Mouse (Mus musculus): ENCODE measurements at regions not wholly inside any gene's neighbourhood (a gene's known extent, or its start where the extent isn't known, plus 50 kb on each side); places are given as distances from the start of the nearest gene placed in this dataset.

DNA sequence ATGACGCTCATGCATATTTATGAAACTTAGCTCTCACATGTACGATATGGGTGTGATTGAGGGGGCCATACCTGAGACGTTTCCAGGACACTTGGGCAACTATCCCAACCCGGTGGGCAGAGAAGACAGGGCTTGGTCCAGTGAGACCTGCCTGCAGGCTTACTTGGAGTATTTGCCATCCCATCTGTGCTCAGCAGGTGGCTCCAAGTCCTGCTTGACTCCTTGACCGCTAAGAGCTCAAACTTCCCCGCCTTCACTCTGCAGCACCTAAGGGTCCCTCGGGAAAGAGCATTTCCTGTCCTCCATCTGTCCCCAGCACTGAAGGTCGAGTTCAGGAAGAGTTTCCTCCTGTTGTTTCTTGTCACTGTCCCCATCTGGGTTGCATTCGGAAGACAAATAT, 182.2 kb downstream of the 9530068E07Rik start:
- TF ChIP-seq CTCF (IDR thresholded peaks at IDR 0.05; ENCODE audit: low read depth, low read length), result no peak
- no peak for TF ChIP-seq POLR2A (IDR thresholded peaks at IDR 0.05; ENCODE audit: insufficient read depth, low read length)
- no peak for TF ChIP-seq EP300 (IDR thresholded peaks at IDR 0.05; ENCODE audit: insufficient read depth, low read depth, low read length)
